Mouse (Mus musculus): ENCODE results near the gene Cyp4f14. TPM values are rescaled to one million over a fixed set of nuclear protein-coding genes. Genes with fewer than 3 reads are reported as not detected.

The Cyp4f14 gene
- 4.2 TPM for polyA plus RNA-seq (2014; fragmentation: Illumina TruSeq; extraction: RNeasy Lipid Tissue Mini Kit (QIAGEN cat#74804); ENCODE audit: low read depth, low replicate concordance)

DNA sequence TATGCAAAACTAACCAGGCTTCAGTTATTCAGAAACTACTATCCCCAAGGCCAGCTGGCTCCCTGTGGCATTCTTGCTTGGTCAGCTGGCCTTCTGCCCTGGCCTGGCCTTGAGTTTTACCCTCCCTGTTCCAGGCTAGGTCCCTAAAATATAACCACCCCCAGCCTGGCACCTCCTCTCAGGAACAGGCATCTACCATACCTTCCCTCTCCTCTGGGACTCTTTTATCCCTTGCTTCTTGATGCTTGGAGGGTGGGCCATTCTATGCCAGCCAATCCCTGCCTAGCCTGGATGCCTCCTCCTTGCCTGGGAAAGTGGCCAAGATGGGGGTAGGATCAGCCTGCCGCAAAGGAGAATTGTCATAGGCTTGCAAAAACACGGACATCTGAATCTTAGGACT is at the start of gene Cyp4f14:
Gene Cyp4f14 (minus strand): TSS at position 212 of the 400 bp plus-strand sequence.

DNA sequence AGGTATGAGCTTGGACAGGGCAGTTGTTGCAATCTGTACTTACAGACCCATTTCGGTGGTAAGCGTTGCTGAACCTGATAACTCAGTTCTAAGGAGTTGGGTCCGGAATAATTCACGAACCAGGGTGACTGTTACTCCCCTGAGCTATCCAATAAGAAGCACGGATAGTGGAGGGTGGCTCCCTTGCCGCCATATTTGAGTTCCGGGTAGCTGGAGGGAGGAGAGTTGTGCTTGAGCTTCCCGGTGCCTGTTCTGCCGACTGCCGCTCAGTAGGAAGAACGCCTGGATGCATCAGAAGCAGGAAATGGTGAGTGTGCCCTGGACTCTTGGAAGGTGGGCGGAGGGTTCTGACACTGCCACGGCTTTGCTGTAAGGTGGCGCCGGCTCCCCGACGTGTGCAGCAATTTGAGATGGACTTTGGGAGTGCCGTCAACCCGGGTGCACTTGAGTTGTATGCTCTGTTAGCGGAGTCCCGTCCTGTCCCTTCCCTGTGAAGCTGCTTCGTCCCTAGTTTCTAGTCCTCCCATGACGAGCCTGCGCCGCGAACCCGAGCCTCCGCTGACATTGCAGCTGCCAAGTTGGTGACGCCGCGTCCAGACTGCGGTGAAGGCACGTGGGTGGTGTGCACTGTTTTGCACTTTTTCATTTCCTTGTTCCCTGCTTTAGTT is 48.6 kb upstream of the Cyp4f14 start, which contains the start of gene Zfp472:
Gene Zfp472 (plus strand): TSS at position 192 of the 668 bp plus-strand sequence.

DNA sequence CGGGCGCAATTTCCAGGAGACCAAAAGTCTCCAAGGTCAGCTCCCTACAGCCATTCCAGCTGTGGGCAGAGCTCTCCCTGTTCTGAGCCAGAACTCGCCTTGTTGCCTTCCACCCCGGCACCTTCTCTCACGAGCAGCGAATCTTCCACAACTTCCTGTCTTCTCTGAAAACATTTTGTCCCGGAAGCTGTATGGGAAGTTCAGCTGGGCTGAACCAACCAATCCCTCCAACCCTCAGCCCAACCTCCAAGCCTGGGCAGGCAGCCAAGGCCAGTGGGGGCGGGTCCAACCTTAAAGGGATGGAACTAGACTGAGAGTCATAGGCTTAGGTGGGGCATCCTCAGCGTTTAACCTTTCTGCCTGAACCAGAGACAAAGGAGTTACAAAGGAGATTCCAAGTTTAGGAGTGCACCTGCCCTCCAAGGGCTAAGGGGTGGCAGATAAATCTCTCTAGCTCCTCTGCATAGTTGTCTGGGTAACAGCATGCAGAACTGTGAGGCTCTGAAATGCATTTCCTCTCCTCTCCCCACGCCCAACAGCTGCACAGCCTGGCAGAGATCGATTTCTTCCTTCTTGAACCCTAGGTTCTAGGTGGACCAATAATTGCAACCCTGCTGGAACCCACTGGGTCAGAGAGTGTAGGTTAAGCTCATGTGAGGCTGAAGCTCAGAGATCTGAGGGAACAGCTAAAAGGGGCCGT is 30.2 kb upstream of the Cyp4f14 start, which contains the start of gene Cyp4f13:
Gene Cyp4f13 (minus strand): TSS at position 188 of the 700 bp plus-strand sequence.

DNA sequence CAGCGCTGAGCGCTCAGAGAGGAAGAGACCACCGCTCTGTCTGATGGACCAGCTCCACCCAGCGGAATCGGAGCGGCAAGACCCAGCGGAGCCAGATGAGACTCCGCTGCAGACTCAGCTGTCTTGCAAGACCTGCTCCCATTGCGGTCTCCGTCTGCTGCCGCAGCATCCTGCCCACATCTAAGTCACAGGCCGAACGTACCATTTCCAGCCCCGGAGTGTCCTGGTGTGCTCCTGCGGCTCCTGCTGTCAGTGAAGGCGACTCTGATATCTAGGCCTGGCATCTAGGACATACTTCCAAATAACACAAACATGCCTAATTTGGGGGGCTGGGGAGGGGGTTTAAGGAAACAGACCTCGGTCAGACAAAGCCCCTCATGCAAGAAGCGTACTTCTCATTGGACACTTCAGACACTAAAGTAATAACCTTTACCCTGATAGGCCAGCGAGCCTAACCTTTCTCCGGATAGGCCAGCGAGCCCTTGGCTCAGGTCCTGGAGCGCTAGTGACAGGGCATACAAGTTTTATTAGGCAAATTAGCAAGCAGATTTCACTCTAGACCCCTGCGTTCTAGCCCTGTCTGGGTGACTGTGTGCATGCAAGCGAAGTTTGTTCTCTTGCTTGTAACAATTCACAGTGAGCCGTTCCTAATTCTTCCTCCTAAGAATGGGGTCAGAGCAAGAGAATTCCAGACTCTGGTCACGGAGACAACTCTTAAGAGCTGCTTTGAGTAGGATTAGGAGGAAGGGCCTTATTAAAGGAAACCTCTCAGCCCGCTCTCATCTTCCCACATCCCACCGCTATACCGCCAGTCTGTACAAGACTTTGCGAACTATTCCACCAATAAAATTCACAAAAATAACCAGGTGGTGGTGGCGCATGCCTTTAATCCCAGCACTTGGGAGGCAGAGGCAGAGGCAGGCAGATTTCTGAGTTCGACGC is 25.6 kb downstream of the Cyp4f14 start, which contains the start of gene Zfp870:
Gene Zfp870 (minus strand): TSS at position 404 of the 942 bp plus-strand sequence.

Other genes starting within 250 kb of the Cyp4f14 start
- gene Cyp4f15, start 231.7 kb downstream of the Cyp4f14 start, polyA plus RNA-seq (2014; fragmentation: Illumina TruSeq; extraction: RNeasy Lipid Tissue Mini Kit (QIAGEN cat#74804); ENCODE audit: low read depth, low replicate concordance) = not detected
- gene Zfp871, start 129.1 kb downstream of the Cyp4f14 start, polyA plus RNA-seq (2014; fragmentation: Illumina TruSeq; extraction: RNeasy Lipid Tissue Mini Kit (QIAGEN cat#74804); ENCODE audit: low read depth, low replicate concordance) = 81.4 TPM
- gene Zfp811, start 107.4 kb downstream of the Cyp4f14 start, polyA plus RNA-seq (2014; fragmentation: Illumina TruSeq; extraction: RNeasy Lipid Tissue Mini Kit (QIAGEN cat#74804); ENCODE audit: low read depth, low replicate concordance) = 1.3 TPM
- 20.1 TPM for gene Zfp799, start 87.1 kb downstream of the Cyp4f14 start, polyA plus RNA-seq (2014; fragmentation: Illumina TruSeq; extraction: RNeasy Lipid Tissue Mini Kit (QIAGEN cat#74804); ENCODE audit: low read depth, low replicate concordance)
- 12.6 TPM for gene Zfp870, start 25.7 kb downstream of the Cyp4f14 start, polyA plus RNA-seq (2014; fragmentation: Illumina TruSeq; extraction: RNeasy Lipid Tissue Mini Kit (QIAGEN cat#74804); ENCODE audit: low read depth, low replicate concordance)
- 14.3 TPM for gene Cyp4f13, start 30.1 kb upstream of the Cyp4f14 start, polyA plus RNA-seq (2014; fragmentation: Illumina TruSeq; extraction: RNeasy Lipid Tissue Mini Kit (QIAGEN cat#74804); ENCODE audit: low read depth, low replicate concordance)
- 15.9 TPM for gene Zfp472, start 48.5 kb upstream of the Cyp4f14 start, polyA plus RNA-seq (2014; fragmentation: Illumina TruSeq; extraction: RNeasy Lipid Tissue Mini Kit (QIAGEN cat#74804); ENCODE audit: low read depth, low replicate concordance)
- gene Zfp952, start 75.8 kb upstream of the Cyp4f14 start, polyA plus RNA-seq (2014; fragmentation: Illumina TruSeq; extraction: RNeasy Lipid Tissue Mini Kit (QIAGEN cat#74804); ENCODE audit: low read depth, low replicate concordance) = 32.1 TPM
- 23.7 TPM for gene Zfp763, start 116.1 kb upstream of the Cyp4f14 start, polyA plus RNA-seq (2014; fragmentation: Illumina TruSeq; extraction: RNeasy Lipid Tissue Mini Kit (QIAGEN cat#74804); ENCODE audit: low read depth, low replicate concordance)
- not detected for gene 4921501E09Rik, start 150.7 kb upstream of the Cyp4f14 start, polyA plus RNA-seq (2014; fragmentation: Illumina TruSeq; extraction: RNeasy Lipid Tissue Mini Kit (QIAGEN cat#74804); ENCODE audit: low read depth, low replicate concordance)
- 25.1 TPM for gene Zfp563, start 172.0 kb upstream of the Cyp4f14 start, polyA plus RNA-seq (2014; fragmentation: Illumina TruSeq; extraction: RNeasy Lipid Tissue Mini Kit (QIAGEN cat#74804); ENCODE audit: low read depth, low replicate concordance)
- gene Morc2b, start 222.3 kb upstream of the Cyp4f14 start, polyA plus RNA-seq (2014; fragmentation: Illumina TruSeq; extraction: RNeasy Lipid Tissue Mini Kit (QIAGEN cat#74804); ENCODE audit: low read depth, low replicate concordance) = not detected